Mouse (Mus musculus) CD4-positive, CD25-positive, alpha-beta regulatory T cell (primary cell): Measurements from ENCODE around the gene Med16. TPM values are rescaled to one million over a fixed set of nuclear protein-coding genes. Genes with fewer than 3 reads are reported as not detected.

ENCODE experiments used
- polyA plus RNA-seq: library from polyadenylated mRNA; unstranded; fragments of 100-300 nt; shearing (Covaris generic); gene quantifications from one replicate; pipeline ENCODE4 v1.2.1, GENCODE M21; 2017

Gene Med16
- 40.9 TPM for polyA plus RNA-seq

GRCm38 (mm10) chr10:79908167-79909091, at the start of gene Med16:
Gene Med16 (minus strand): TSS chr10:79908923.

GRCm38 (mm10) chr10:79926491-79927323, 18.0 kb upstream of the Med16 start, which contains the start of gene Arid3a:
Gene Arid3a (plus strand): TSS chr10:79927043.

GRCm38 (mm10) chr10:79920958-79921535, 12.3 kb upstream of the Med16 start, which contains the start of gene R3hdm4:
Gene R3hdm4 (minus strand): TSS chr10:79921208.

GRCm38 (mm10) chr10:79916808-79917531, 8.2 kb upstream of the Med16 start, which contains the start of gene Kiss1r:
Gene Kiss1r (plus strand): TSS chr10:79916971.

GRCm38 (mm10) chr10:79910556-79910955, 1.8 kb upstream of the Med16 start, which contains the start of gene Gm26602:
Gene Gm26602 (plus strand): TSS chr10:79910856.

GRCm38 (mm10) chr10:79890670-79891069, 18.1 kb downstream of the Med16 start, which contains the start of gene Cfd:
Gene Cfd (plus strand): TSS chr10:79890853.

GRCm38 (mm10) chr10:79886054-79886453, 22.7 kb downstream of the Med16 start, which contains the start of gene Elane:
Gene Elane (plus strand): TSS chr10:79886247.

GRCm38 (mm10) chr10:79874290-79874862, 34.3 kb downstream of the Med16 start, which contains the start of the genes Prtn3 and Plppr3:
Gene Prtn3 (plus strand): TSS chr10:79874476.
Gene Plppr3 (minus strand): TSS chr10:79874634.

GRCm38 (mm10) chr10:79853860-79854795, 54.6 kb downstream of the Med16 start, which contains the start of gene Ptbp1:
Gene Ptbp1 (plus strand): TSS chr10:79854427.

Other genes starting within 250 kb of the Med16 start
- gene Madcam1, start 244.4 kb downstream of the Med16 start, polyA plus RNA-seq: not detected
- 53.8 TPM for gene Tpgs1, start 239.6 kb downstream of the Med16 start, polyA plus RNA-seq
- gene Cdc34, start 226.7 kb downstream of the Med16 start, polyA plus RNA-seq: 90.7 TPM
- gene Gzmm, start 219.9 kb downstream of the Med16 start, polyA plus RNA-seq: 0.91 TPM
- gene Bsg, start 204.4 kb downstream of the Med16 start, polyA plus RNA-seq: 261 TPM
- gene Hcn2, start 192.3 kb downstream of the Med16 start, polyA plus RNA-seq: 0.14 TPM
- 55.8 TPM for gene Polrmt, start 162.3 kb downstream of the Med16 start, polyA plus RNA-seq
- gene Fgf22, start 153.8 kb downstream of the Med16 start, polyA plus RNA-seq: 0.45 TPM
- gene Rnf126, start 142.0 kb downstream of the Med16 start, polyA plus RNA-seq: 61.1 TPM
- gene Fstl3, start 131.7 kb downstream of the Med16 start, polyA plus RNA-seq: 0.29 TPM
- not detected for gene Prss57, start 118.0 kb downstream of the Med16 start, polyA plus RNA-seq
- 1.6 TPM for gene Palm, start 115.4 kb downstream of the Med16 start, polyA plus RNA-seq
- not detected for gene Misp, start 87.9 kb downstream of the Med16 start, polyA plus RNA-seq
- gene Ptbp1, start 54.5 kb downstream of the Med16 start, polyA plus RNA-seq: 318 TPM
- not detected for gene Prtn3, start 34.4 kb downstream of the Med16 start, polyA plus RNA-seq
- 4.5 TPM for gene Plppr3, start 34.3 kb downstream of the Med16 start, polyA plus RNA-seq
- gene Elane, start 22.7 kb downstream of the Med16 start, polyA plus RNA-seq: not detected
- not detected for gene Cfd, start 18.1 kb downstream of the Med16 start, polyA plus RNA-seq
- gene Gm26602, start 1.9 kb upstream of the Med16 start, polyA plus RNA-seq: 23.3 TPM
- 0.50 TPM for gene Kiss1r, start 8.0 kb upstream of the Med16 start, polyA plus RNA-seq
- 193 TPM for gene R3hdm4, start 12.3 kb upstream of the Med16 start, polyA plus RNA-seq
- 9.6 TPM for gene Arid3a, start 18.1 kb upstream of the Med16 start, polyA plus RNA-seq
- 73.4 TPM for gene Wdr18, start 51.2 kb upstream of the Med16 start, polyA plus RNA-seq
- not detected for gene Grin3b, start 61.8 kb upstream of the Med16 start, polyA plus RNA-seq
- gene Tmem259, start 75.4 kb upstream of the Med16 start, polyA plus RNA-seq: 32.9 TPM
- 937 TPM for gene Cnn2, start 79.7 kb upstream of the Med16 start, polyA plus RNA-seq
- gene Abca7, start 87.6 kb upstream of the Med16 start, polyA plus RNA-seq: 60.9 TPM
- 916 TPM for gene Arhgap45, start 107.7 kb upstream of the Med16 start, polyA plus RNA-seq
- 195 TPM for gene Polr2e, start 130.9 kb upstream of the Med16 start, polyA plus RNA-seq
- gene Gpx4, start 138.2 kb upstream of the Med16 start, polyA plus RNA-seq: 441 TPM
- 59.4 TPM for gene Sbno2, start 196.6 kb upstream of the Med16 start, polyA plus RNA-seq
- gene Stk11, start 206.9 kb upstream of the Med16 start, polyA plus RNA-seq: 47.2 TPM
- gene Atp5d, start 229.7 kb upstream of the Med16 start, polyA plus RNA-seq: 400 TPM
- gene Cbarp, start 231.9 kb upstream of the Med16 start, polyA plus RNA-seq: 3.4 TPM
- 5.6 TPM for gene Midn, start 239.3 kb upstream of the Med16 start, polyA plus RNA-seq